Mouse (Mus musculus): ENCODE data around the gene Iqschfp.

Iqschfp gene

DNA sequence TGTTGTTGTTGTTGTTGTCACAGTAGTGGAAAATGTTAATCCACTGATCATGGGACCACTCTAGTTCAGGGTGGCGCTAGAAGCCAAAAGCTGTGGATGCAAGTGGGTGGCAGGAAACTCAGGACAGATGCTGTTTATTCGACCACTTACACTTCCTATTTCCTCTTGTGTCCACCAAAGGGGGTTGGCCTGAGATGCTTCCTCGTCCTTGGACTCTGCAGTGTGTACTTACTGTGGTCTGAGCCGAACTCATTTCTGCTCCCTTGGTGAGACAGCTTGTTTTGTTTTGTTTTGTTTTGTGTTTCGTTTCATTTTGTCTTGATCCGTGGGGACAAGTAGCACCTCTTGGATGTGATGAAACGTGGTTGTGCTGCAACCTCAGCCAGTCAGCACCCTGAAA lies 750.9 kb downstream of the Iqschfp start:
- DNase-seq (ENCODE audit: low spot score) = no peak

DNA sequence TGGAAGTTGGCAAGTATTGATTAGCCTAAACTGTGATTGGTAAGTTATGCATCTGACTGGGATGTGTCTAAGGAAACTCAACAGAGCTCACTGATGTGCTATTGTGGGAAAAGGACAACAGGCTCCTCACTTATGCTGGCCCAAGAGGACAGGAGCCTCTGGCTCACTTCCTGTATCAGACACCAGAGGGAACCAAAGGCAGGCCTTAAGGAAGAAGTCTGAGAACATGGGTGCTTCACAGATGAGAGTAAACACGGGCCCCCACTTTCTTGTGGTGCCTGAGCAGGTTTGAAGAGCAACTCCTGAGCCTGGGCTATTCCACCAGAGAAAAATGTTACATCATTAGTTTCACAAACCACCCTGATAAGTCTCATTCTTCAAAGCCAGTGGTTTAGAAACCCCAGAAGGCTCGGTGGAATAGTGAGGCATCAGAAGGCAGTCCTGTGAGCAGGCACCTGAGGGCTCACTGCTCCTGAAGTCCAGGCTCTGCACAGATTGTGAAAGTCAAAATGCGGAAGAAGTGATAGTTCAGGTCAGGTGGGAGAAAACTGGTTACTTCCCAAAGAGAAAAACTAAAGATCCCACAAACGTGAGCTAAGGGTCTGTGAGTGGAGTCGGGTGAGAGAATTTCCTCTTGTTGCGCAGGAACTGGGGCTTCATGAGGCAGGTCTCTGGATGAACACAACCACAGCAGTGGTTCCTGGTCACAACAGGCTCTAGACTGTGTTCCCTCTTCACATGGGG lies 754.5 kb downstream of the Iqschfp start:
- DNase-seq (ENCODE audit: low spot score) = peak; percentile 49

DNA sequence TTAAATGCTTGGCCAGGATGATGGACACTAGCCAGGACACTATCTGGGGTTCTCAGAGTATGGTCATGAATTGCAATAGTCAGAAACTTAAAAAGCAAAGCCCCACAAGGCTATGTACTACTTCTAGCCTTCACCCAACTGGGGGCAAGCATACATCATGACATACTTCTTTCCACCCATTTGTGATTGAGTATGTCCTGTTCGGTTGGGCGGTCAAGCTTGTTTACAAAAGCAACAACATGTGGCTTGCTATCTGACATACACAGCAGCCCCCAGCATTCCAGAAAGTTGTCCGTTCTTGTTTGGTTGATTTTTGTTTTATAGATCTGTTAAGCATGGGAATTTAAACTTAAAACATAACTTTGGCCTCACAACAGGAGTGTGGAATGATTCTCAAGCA lies 755.2 kb downstream of the Iqschfp start:
- DNase-seq (ENCODE audit: low spot score) = no peak

DNA sequence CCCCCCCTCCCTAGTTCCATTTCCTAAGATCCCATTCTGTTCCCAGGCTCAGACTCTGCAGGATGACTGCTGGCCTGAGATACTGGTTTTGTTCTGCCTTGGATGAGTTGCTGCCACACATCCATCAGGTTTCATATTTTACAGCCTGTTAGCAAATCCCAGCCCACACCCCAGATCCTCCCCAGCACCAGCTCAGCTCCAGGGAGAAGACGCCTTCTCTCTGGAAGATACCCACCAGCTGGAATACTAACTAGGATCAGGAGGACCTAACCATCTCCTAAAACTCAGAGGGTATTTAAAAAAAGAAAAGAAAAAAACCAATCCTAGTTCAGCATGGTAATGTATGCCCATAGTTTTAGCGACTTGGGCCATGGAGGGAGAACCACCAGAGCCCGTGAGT lies 758.2 kb downstream of the Iqschfp start:
- no peak for DNase-seq (ENCODE audit: low spot score)

DNA sequence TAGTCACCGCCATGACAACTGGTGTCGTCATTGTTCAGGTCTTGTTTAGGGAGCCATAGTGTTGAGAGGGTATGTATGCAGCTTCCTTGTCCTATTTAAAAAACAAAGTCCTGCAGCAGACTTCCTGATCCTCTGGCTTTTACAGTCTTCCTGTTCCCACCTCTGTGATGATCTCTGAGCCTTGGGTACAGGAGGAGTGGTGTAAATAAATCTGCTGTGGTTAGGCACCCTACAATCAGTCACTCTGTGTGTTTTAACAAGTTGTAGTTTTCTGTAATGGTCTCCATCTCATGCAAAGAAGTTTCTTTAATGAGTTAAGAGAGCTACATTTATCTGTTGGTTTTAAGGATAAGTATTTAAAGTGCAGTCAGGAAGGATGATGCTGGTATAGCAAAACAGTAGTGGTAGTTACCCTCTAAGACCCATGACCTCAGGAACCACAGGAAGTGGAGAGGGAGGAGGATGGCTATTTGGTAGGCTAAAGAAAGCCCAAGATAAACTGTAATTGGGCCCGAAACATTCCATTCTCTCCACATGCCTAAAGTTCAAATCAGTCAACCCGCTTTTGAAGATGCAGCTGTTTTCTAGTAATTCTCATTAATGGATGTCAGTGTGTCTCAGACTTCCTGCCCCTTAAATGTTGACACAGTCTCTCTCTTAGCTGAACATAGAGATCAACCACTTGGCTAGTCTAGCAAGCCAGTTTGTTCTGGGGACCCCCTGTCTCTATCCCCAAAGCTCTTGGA lies 764.7 kb downstream of the Iqschfp start:
- no peak for DNase-seq (ENCODE audit: low spot score)

DNA sequence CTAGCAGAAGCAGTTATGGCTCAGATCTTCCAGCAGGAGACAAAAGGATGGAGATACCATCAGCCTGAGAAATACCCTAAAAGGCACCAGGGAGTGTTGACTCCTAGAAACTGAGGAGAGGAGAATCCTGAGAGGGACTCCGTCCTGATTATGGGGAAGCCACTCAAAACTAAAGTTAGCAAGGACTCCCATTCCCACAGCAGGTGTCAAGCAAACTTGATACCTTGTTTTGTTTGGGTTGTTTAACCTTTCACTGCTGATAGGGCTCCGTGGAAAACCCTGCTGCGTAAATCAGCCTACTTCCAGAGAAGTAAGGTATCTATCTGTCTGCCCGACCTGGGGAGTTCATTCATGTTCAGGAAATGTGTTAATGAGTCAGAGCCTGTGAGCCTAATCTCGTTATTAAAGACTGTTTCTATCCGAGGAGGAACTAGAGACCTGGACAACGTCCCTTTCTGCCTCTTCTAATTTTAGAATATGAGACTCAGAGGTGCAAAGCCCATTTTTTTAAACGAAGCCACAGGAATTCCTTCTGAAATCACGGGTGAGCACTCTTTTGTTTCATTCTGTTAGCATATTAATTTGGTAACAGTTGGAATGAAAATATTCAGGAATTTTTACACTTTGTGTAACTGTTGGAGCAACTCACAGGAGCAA lies 765.7 kb downstream of the Iqschfp start:
- DNase-seq (ENCODE audit: low spot score) = no peak

DNA sequence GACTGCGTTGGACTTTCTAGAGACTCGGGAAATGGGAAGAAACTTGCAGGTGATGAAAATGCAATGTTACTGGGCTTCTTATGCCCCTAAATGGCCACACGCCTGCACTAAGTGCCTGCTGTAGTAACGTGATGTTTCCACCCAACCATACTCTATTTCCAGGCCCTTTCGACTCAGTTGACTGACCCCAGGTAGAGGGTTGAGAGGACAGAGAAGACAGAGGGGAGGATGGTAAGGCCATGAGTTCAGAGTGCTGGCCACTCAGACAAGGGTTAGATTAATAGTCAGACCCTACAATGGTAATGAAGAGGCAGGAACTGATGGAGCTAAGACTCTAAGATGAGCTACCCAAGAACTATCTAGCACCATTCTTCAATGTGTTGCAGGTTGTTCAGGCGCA lies 768.0 kb downstream of the Iqschfp start:
- no peak for DNase-seq (ENCODE audit: low spot score)

DNA sequence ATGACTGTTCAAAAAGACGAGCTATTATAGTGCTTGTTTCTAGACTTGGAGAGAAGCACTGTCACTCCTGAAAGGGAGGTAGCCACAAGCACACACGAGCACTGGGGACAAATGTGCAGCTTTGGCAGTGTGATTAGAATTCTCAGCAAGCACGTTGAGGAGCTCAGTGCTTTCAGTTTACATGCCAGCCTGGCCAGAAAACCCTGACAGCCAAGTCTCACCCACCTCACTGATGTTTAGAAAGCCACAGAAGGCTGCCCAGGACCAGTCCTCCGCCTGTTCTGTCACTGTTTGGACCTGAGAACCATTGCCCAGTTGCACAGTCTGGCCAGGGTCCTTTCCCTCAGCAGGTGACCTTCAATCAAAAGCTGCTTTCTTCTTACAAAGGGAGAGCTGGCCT lies 768.5 kb downstream of the Iqschfp start:
- DNase-seq (ENCODE audit: low spot score) = no peak

DNA sequence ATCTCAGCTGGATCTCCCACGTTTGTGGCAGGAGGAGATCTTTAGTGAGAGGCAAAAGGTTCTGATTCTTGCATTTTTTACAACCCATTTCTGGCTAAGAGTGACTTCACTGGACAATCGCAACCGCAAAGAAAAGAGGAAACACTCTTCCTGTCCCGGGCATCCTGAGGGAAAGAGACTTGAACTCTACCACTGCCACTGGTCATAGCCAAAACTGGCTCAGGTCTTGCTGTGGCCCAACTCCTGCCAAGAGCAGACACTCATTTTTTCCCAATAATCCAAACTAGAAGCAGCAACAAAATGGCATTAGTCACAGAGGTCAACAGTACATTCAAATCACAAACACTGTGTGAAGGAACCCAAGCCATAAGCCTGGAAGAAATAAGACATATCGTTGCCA lies 770.4 kb downstream of the Iqschfp start:
- DNase-seq (ENCODE audit: low spot score) = no peak

DNA sequence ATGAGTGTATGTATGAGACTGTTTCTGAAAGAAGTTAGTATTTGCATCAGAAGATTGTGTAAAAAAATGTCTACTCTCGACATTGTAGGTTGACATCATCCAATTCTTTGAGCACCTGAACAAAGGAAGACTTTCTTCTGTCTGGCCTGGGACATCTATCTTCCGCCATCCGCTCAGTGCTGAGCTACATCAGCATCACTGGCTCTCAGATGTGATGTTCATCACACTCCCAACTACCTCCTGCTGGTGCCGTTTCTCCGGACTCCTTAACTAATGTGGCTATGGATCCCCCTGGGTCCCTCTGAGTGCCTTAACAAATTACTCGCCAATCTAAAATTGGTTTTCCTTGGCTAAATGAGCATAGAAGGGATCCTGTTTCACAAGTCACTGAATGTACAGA lies 772.3 kb downstream of the Iqschfp start:
- no peak for DNase-seq (ENCODE audit: low spot score)

DNA sequence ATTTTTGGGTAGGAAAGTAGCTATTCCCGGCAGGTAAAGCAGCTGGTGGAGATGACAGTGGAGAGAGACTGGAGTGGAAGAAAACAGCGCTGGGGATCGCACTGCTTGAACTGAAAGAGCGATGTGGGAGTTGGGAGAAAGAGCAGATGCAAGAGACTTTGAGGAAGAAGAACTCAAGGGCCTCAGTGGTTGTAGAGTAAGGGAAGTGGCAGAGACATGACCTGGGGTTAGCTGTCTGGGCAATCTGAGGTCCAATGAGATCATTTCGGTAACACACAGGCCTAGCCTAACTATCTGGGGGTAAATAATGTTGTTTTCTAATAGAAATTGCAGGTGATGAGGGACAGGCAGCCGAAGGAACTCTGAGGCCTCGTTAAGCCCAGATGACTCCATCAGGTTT lies 774.3 kb downstream of the Iqschfp start:
- DNase-seq (ENCODE audit: low spot score) = no peak

DNA sequence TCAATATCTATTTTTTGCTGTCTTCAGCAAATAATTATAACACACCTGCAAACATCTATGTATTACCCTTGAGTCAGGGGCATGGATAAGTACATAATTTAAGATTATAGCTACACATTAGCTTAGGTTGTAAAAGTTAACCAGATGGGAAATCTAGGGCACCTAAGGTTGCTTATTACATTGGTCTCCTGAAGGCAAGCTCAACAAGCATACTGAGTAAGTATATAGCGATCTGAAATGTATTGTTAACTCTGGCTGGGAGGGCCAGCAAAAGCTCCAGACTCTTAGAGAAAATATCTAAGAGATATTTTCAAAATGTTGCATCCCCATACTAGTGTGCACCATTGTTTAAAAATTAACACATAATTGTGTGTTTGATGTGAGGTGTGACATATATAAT lies 775.8 kb downstream of the Iqschfp start:
- DNase-seq (ENCODE audit: low spot score) = no peak

DNA sequence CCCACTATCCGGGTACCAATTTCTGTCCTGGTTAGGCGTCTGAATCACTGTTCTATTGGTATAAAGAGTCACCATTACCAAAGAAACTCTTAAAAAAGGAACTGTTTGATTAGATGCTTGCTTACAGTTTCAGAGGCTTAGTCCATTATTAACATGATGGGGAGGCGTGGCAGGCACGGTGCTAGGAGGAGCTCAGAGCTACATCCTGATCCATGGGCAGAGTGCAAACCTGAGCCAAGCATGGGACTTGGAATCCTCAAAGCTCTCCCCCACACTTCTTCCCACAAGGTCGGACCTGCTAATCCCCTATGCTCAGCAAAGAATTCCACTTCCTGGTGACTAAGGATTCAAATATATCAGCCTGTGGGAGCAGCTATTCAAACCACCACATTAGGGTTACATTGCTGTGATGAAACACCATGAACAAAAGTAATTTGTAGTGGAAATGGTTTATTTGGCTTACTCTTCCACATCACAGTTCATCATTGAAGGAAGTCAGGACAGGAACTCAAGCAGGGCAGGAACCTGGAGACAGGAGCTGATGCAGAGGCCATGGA lies 777.5 kb downstream of the Iqschfp start:
- no peak for DNase-seq (ENCODE audit: low spot score)

DNA sequence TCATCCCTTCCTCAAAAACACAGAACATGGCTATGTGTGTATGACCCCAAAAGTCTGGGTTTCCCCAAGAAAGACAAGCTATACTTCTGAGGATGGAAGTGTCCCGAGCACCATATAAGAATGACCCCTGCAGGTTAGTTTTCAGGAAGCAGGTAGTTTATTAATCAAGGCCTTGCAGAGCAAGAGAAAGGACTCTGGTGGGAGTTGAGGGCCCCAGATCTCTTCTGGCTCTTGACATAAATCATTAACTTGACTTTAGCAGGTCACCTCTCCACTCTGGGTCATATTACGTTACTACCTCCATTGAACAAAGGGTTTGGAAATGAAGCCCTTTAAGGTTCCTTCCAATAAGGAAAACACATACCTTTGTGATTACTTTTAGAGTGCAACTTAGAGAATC lies 782.7 kb downstream of the Iqschfp start:
- DNase-seq (ENCODE audit: low spot score) = no peak

DNA sequence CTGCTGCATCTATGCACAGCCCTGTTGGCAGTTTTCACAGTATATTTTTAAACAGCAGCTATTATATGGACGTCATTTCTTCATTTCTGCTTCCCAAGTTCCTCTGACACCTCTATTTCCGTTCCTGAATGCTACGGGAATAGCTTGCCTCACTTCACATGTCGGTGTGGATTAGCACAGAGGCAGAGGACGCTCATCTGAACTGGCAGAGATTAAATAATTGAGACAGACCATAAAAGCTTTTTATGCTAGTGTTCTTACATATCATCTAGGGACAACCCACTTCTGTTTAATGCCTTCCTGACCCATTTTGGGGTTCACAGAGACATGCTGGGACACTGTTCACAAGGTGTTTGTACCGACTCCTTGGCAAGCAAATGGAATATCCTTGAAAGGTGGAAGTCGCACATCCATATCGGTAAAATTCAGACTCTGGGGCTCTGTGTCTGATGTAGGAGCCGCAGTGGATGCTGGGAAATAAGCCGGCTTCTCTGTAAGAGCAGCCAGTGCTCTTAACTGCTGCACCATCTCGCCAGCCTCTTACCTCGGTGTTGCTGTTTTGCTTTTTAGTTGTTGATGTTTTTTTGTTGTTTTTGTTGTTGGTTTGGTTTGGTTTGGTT lies 783.3 kb downstream of the Iqschfp start:
- no peak for DNase-seq (ENCODE audit: low spot score)
